Comparison of ENCODE assay signal across 11 mouse cellular contexts in genomic region chr16:11814935-11815650, GRCm38 (mm10).
DNase-seq lines count a peak whose midpoint lies in the region; ATAC-seq and TF ChIP-seq lines count a peak whose summit lies in the region.
"Had no signal": no experiment of that assay in that cellular context is flagged by ENCODE, and none has a peak within 500 bp of the region (broad histone marks: within the 10 kb centered on the region; RNA-seq: fewer than 3 reads in every experiment).

No protein-coding gene starts in this region.

- H3K4me3 ChIP-seq in hindbrain, embryonic 13.5 days: no peak overlapping the region
- H3K4me3 ChIP-seq in hindbrain, embryonic 11.5 days (ENCODE audit: low read depth, low read length): no peak overlapping the region
- no peak overlapping the region for H3K4me3 ChIP-seq in lung, postnatal 0 days (ENCODE audit: low read depth, low read length)
- H3K4me3 ChIP-seq: heart, embryonic 13.5 days; limb, embryonic 10.5 days; megakaryocyte, embryonic 14.5 days had no signal

- DNase-seq in hindbrain, embryonic 11.5 days (ENCODE audit: low spot score): no peak
- peak; percentile 61 for DNase-seq in MN1 (ENCODE audit: low spot score)
- peak; percentile 32 for DNase-seq in cerebellum, adult 11 months
- DNase-seq in kidney, adult 8-10 months: peak; percentile 17 to 22
- DNase-seq in right cerebral cortex, postnatal 36 days (ENCODE audit: low spot score in 2 of 2): no peak
- no peak for DNase-seq in lung, postnatal 0 days (ENCODE audit: low spot score)

- H3K27me3 ChIP-seq in hindbrain, embryonic 13.5 days: no peaks in the 10 kb centered on the region
- no peaks in the 10 kb centered on the region for H3K27me3 ChIP-seq in hindbrain, embryonic 11.5 days (ENCODE audit: control insufficient read depth, insufficient read depth, low read length)
- no peaks in the 10 kb centered on the region for H3K27me3 ChIP-seq in lung, postnatal 0 days (replicated peaks; ENCODE audit: insufficient read depth, low read length)
- H3K27me3 ChIP-seq: heart, embryonic 13.5 days; megakaryocyte, embryonic 14.5 days had no signal

- 62% methylated on average over 10 of the region's 10 CpGs for WGBS in hindbrain, embryonic 13.5 days
- 73% methylated on average over 10 of the region's 10 CpGs for WGBS in hindbrain, embryonic 11.5 days
- 68% methylated on average over 10 of the region's 10 CpGs for WGBS in lung, postnatal 0 days

- peak; percentile 65 for ATAC-seq in hindbrain, embryonic 13.5 days (ENCODE audit: low FRiP score)
- no peak for ATAC-seq in hindbrain, embryonic 11.5 days (ENCODE audit: low FRiP score)
- ATAC-seq in lung, postnatal 0 days: no peak
- no peak for ATAC-seq in monocyte, adult 5-6 weeks (replicated peaks; ENCODE audit: insufficient number of reproducible peaks, low FRiP score, low TSS enrichment, poor library complexity, severe bottlenecking)

- TF ChIP-seq CTCF in lung, postnatal 0 days (IDR thresholded peaks at IDR 0.05): no peak

- H3K36me3 ChIP-seq in hindbrain, embryonic 13.5 days: no peaks in the 10 kb centered on the region
- H3K36me3 ChIP-seq in hindbrain, embryonic 11.5 days (ENCODE audit: control insufficient read depth, insufficient read depth, low read length): no peaks in the 10 kb centered on the region
- no peaks in the 10 kb centered on the region for H3K36me3 ChIP-seq in lung, postnatal 0 days (ENCODE audit: insufficient read depth, low read length)
- H3K36me3 ChIP-seq: limb, embryonic 10.5 days had no signal

- no peak overlapping the region for H3K27ac ChIP-seq in hindbrain, embryonic 13.5 days
- H3K27ac ChIP-seq in hindbrain, embryonic 11.5 days (ENCODE audit: low read depth, low read length): no peak overlapping the region
- no peak overlapping the region for H3K27ac ChIP-seq in lung, postnatal 0 days (ENCODE audit: low read length)
- H3K27ac ChIP-seq: heart, embryonic 13.5 days; limb, embryonic 10.5 days had no signal

- peaks cover 11% of the 10 kb centered on the region for H3K4me1 ChIP-seq in hindbrain, embryonic 13.5 days (replicated peaks)
- H3K4me1 ChIP-seq in hindbrain, embryonic 11.5 days (replicated peaks; ENCODE audit: control insufficient read depth, insufficient read depth, low read length): no peaks in the 10 kb centered on the region
- H3K4me1 ChIP-seq in lung, postnatal 0 days (ENCODE audit: insufficient read depth, low read depth, low read length): no peaks in the 10 kb centered on the region
- H3K4me1 ChIP-seq: heart, embryonic 13.5 days; limb, embryonic 10.5 days had no signal

- no peak overlapping the region for H3K4me2 ChIP-seq in hindbrain, embryonic 13.5 days
- no peak overlapping the region for H3K4me2 ChIP-seq in hindbrain, embryonic 11.5 days (replicated peaks; ENCODE audit: low read depth, low read length)
- no peak overlapping the region for H3K4me2 ChIP-seq in lung, postnatal 0 days (replicated peaks; ENCODE audit: low read depth, low read length)
- H3K4me2 ChIP-seq: heart, embryonic 13.5 days had no signal

- H3K9me3 ChIP-seq in hindbrain, embryonic 13.5 days: no peaks in the 10 kb centered on the region
- no peaks in the 10 kb centered on the region for H3K9me3 ChIP-seq in hindbrain, embryonic 11.5 days (ENCODE audit: control insufficient read depth, low read length)
- H3K9me3 ChIP-seq in lung, postnatal 0 days (ENCODE audit: low read length): no peaks in the 10 kb centered on the region
- H3K9me3 ChIP-seq: heart, embryonic 13.5 days; limb, embryonic 10.5 days; megakaryocyte, embryonic 14.5 days had no signal

- H3K9ac ChIP-seq in hindbrain, embryonic 13.5 days: no peak overlapping the region
- H3K9ac ChIP-seq in hindbrain, embryonic 11.5 days (ENCODE audit: low read depth, low read length): no peak overlapping the region
- H3K9ac ChIP-seq in lung, postnatal 0 days (replicated peaks; ENCODE audit: low read depth): no peak overlapping the region
- H3K9ac ChIP-seq: heart, embryonic 13.5 days had no signal

- TF ChIP-seq EP300 in lung, postnatal 0 days (IDR thresholded peaks at IDR 0.05): no peak

Comparison
In these comparisons a context has a peak if more than half of its experiments do, and no peak if none do; other contexts are left out.
1. DNase-seq: peak in MN1 (single experiment), cerebellum, adult 11 months (single experiment) and kidney, adult 8-10 months (2 of 2); none in hindbrain, embryonic 11.5 days (single experiment), right cerebral cortex, postnatal 36 days (0 of 2) and lung, postnatal 0 days (single experiment).